Mouse (Mus musculus) lung, postnatal 4 days (tissue): Measurements from ENCODE around the gene Trappc4.
"Not testable (repeated sequence)": the region's sequence is repeated elsewhere in the genome, so short reads cannot be mapped to it uniquely, and the experiment has no call there.

Source experiments
- DNase-seq, 2 experiments: peaks; one replicate each; pipeline ENCODE4 v3.0.0; 2021

Gene Trappc4

DNA sequence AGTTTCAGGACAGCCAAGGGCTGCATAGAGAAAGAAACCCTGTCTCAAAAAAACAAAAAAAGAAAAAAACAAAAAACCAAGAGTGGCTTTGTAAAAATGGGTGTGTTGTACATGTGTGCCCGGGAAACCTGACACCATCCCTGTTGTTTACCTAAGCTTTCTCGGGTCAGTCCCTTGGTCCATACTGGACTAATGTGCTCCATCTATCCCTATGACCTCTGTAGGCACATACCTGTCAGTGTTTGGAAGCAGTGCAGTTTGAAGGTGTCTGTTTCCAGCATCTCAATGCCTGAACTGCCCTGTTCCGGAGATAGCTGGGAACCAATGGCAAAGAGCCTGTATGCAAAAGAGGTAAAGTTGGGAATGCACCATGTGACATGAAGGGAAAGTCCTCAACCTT lies 2.4 kb downstream of the Trappc4 start:
- no peak for DNase-seq

DNA sequence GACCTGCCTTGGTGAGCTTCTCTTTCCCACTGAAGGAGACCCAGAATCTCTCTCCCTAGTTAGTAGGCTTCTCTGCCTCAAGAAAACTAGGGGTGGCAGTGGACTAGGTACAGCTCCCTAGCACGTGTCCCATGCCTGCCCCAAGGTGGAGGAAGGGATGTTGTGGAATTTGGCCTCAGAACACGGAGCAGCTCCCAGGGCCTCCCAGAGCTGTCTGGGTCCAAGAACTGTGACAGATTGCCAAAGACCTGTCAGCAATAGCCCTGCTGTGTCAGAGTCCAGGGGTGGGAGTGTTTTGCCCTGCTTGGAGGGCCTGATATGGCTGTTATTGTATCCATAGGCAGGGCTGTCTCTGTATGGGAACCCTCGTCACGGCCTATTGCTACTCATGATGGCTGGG lies 6.3 kb downstream of the Trappc4 start:
- DNase-seq = no peak

- no peak for DNase-seq
Measured at GRCm38 (mm10) chr9:44399795-44400114, 7.6 kb downstream of the Trappc4 start.

- no peak for DNase-seq
Measured at GRCm38 (mm10) chr9:44399114-44399794, 8.1 kb downstream of the Trappc4 start.

- no peak for DNase-seq
Measured at GRCm38 (mm10) chr9:44398551-44398950, 8.8 kb downstream of the Trappc4 start.

DNA sequence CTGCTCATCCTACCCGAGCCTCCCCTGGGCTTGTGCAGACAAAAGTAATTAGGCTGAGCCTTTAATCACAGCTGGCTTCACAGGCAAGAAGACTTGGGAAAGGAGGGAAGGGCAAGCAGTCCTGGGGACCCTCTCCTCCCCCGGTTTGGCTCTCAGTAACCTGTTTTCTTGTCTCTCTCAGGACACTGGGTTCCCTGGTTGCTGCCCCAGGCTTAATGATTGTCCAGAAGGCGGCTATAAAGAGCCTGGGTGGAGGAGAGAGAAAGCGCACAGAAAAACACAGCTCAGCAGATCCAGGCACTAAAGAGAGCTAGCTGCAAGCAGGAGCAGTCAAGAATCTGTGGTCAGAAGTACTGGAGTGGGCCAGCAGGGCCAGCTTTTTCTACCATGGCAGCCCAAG lies 9.3 kb downstream of the Trappc4 start:
- DNase-seq = no peak

DNA sequence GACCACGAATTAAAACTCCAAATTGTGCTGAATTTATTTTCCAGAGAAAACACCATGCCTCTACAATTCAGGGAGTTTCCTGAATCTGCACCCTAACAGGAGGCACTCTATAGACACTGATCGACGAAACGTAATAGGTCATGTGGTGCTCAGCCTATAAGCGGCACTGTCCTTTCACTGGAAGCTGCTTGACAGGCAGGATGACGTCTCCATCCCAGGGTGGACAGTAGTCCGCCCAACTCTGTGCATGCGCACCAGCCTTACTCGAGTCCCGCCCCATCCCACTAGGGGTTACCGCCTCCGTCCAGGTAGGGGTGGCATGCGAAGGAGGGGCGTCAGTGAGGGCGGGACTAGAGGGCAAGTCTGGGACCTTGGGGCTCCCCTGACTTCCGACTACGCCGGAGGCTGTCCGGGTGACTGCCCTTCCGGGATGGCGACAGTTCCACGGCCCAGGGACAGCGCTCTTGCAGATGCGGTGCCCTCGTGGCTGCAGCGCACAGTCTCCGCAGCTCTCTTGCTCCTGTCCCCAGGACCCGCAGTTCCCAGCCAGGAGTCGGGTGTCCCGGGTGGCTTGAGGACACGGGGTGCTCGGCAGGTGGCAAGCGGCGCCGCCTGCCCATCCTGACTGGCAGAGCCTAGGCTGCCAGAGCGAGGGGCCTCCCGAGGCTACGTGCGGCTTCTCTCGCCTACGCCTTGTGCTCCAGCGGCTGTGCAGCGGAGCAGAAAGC lies 10.6 kb downstream of the Trappc4 start, which contains the start of gene Slc37a4:
TSS of gene Slc37a4 (plus strand) at position 169 of the 728 bp plus-strand sequence.
- DNase-seq = peak; percentile 97 to 98

- DNase-seq = peak; percentile 60 to 81
Measured at GRCm38 (mm10) chr9:44391466-44391865, 15.9 kb downstream of the Trappc4 start.

GRCm38 (mm10) chr9:44389273-44389672 lies 18.1 kb downstream of the Trappc4 start:
- DNase-seq = peak; percentile 32 to 64

DNA sequence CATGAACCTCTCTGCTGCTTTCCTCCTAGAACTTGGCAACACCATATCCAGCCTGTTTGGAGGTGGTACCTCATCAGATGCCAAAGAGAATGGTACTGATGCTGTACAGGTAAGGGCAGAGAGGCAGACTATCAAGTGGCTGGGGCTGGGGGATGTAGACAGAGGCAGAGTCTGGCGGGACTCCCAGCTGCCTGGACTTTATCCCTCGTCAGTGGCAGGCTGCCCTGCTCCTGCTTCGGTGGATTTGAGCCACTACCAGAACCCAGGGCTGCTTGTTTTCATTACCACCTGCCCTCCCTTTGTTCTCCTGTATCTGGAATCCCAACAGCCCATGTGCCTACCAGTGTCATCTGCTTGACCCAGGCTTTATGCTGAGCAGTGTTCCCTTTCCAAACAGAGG lies 20.2 kb downstream of the Trappc4 start:
- no peak for DNase-seq

DNA sequence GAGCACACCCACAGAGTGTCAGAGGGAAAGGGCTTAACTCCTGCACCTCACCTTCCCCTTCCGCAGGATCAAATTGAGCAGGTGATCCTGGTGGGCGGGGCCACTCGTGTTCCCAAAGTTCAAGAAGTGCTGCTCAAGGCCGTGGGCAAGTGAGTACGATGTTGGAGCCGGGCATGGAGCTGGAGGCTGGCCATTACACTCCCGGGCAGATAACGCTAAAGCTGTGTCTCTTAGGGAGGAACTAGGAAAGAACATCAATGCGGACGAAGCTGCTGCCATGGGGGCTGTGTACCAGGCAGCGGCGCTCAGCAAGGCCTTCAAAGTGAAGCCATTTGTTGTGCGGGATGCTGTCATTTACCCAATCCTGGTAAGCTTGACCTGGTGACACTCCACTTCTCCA lies 22.8 kb downstream of the Trappc4 start:
- DNase-seq = no peak

DNA sequence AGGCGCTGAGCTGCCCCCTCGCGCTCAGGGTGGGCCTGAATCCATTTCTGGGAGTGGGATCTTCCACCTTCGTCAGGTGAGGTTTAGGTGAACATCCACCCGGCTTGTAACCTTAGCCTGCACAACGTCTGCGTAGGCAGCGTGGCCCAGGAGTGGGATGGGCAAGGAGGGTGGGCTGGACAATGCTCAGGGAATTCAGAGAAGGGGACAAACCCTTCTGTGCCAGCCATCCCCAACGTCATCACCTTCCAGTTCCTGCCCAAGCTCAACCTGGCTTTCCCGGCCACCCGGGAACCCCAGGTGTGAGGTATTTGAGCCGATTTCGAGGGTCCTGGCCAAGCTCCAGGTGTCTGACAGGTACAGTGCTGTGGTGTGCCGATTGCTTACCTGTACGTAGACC lies 27.5 kb downstream of the Trappc4 start:
- no peak for DNase-seq

GRCm38 (mm10) chr9:44379054-44379834 lies 28.2 kb downstream of the Trappc4 start, which contains the start of gene Hyou1:
Gene Hyou1, plus strand, starts transcription at chr9:44379490.
- peak; percentile 99 to 100 for DNase-seq

DNA sequence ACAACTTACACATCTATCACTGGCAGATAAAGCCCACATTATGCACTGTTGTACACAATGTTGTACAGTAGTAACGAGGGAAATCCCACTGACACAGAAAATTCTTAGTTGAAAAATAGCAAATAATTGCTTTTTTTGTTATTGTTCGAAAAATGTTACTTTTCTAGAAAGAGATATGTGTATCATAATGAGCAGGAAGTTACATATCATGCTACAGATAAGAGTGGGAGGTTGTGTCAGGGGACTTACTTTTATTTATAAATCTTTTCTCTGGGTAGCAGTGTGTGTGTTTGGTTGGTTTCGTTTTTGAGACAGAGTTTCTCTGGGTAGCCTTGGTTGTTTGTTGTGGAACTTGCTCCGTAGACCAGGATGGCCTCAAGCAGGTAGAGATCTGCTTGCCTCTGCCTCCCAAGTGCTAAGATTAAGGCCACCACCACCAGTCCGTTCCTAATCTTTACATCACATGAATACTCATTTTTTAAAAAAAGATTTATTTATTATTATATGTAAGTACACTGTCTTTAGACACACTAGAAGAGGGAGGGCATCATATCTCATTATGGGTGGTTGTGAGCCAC lies 29.2 kb downstream of the Trappc4 start:
- no peak for DNase-seq

DNA sequence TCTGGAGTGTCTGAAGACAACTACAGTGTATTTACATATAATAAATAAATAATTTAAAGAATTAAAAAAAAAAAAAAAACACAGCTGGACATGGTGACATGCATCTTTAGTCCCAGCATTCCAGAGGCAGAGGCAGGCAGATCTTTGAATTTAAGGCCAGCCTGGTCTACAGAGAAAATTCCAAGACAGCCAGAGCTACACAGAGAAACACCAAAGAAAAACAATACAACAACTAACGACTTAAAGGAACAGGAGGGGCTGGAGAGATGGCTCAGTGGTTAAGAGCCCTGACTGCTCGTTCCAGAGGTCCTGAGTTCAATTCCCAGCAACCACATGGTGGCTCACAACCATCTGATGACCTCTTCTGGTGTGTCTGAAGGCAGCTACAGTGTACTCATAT lies 30.1 kb downstream of the Trappc4 start:
- not testable (repeated sequence) for DNase-seq

DNA sequence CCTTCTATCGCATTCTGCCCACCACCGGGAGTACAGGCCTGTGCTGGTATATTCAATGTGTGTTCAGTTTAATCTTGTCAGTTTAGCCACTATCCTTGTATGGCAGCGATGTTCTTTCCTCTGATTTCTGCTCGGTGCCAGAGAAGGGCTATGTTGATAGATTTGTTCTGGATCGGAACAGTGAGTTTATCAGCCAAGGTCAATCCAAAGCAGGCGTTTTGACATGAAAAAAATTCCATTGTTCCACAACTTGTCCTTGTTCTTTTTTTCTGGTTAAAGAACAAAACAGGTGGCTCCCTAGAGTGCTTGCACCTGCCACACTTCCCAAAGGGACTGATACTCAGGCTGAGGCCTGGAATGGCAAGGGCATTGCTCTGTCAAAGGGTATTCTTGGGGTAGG lies 31.3 kb downstream of the Trappc4 start:
- DNase-seq = no peak

GRCm38 (mm10) chr9:44373386-44373785 lies 34.0 kb downstream of the Trappc4 start:
- no peak for DNase-seq

GRCm38 (mm10) chr9:44364480-44364879 lies 42.9 kb downstream of the Trappc4 start:
- no peak for DNase-seq

DNA sequence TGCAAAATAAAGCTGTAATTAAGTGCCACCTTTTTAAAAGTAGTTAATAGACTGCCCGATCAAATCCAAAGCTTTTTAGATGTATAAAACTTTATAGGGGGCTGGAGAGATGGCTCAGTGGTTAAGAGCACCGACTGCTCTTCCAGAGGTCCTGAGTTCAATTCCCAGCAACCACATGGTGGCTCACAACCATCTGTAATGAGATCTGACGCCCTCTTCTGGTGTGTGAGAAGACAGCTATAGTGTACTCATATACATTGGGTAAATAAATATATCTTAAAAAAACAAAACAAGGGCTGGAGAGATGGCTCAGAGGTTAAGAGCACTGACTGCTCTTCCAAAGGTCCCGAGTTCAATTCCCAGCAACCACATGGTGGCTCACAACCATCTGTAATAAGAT lies 45.5 kb downstream of the Trappc4 start:
- DNase-seq = not testable (repeated sequence)

- DNase-seq = peak; percentile 97
Measured at GRCm38 (mm10) chr9:44361190-44361917, 46.0 kb downstream of the Trappc4 start, which contains the start of gene Vps11. Gene Vps11, minus strand, starts transcription at chr9:44361670.

- no peak for DNase-seq
Measured at GRCm38 (mm10) chr9:44357207-44357606, 50.2 kb downstream of the Trappc4 start.
